Mouse (Mus musculus) gonadal fat pad, adult 2 months (tissue): Measurements from ENCODE around the gene Selenoo. TPM values are rescaled to one million over a fixed set of nuclear protein-coding genes. Genes with fewer than 3 reads are reported as not detected.

Experiments
- DNase-seq: peaks from one replicate; pipeline ENCODE4 v3.0.0-alpha.2; 2012; ENCODE audit warnings: low read depth
- polyA plus RNA-seq: library from polyadenylated mRNA; depleted of rRNA; stranded (reverse); fragments of >200 nt; gene quantifications from 2 replicates; pipeline ENCODE4 v1.2.3, GENCODE M21; 2012; rRNA removed

The Selenoo gene
- 54.2 and 54.5 TPM in 2 replicates for polyA plus RNA-seq

DNA sequence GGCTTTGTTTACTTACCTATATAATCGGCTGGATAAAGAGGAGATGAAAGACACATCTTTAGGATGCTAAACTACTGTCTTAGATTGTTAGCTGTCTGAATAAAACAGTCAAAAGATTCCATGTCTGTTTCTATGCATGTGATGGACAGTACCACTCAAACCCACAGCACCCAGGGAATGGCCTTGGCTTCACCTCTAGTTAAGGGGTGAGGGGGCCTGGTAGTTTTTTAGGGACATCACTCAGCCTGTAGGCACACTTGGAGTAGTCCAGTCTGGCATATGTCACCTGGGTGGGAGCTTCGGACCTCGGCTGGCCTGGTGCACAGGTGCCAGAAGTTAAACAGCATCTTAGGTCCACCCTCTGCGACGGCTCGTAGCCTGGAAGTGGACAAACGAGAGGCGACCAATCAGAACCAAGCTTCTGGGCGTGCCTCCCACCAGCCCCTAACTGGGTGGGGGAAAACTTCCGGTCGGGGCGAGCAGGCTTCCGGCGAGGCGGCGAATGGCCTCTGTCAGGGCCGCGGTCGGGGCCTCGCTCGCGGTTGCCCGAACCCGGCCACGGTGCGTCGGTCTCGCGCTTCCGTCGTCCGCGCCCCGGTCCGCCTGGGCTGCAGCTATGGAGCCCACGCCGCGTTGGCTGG, at the start of gene Selenoo:
Gene Selenoo (plus strand): TSS at position 478 of the 641 bp plus-strand sequence.
- no peak for DNase-seq

DNA sequence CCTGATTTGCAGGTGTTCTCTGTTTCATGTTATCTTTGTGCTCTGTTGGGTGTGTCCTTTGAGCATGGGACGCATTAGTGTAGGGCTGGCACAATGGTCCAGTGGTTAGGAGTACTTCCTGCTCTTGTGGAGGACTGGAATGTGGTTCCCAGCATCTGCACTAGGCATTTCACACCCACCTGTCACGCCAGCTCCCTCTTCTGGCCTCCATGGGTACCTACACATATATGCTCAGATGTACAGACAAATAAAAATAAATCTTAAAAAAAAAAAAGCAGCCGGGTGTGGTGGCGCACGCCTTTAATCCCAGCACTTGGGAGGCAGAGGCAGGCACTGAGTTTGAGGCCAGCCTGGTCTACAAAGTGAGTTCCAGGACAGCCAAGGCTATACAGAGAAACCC, 44.5 kb upstream of the Selenoo start:
- DNase-seq = no peak

DNA sequence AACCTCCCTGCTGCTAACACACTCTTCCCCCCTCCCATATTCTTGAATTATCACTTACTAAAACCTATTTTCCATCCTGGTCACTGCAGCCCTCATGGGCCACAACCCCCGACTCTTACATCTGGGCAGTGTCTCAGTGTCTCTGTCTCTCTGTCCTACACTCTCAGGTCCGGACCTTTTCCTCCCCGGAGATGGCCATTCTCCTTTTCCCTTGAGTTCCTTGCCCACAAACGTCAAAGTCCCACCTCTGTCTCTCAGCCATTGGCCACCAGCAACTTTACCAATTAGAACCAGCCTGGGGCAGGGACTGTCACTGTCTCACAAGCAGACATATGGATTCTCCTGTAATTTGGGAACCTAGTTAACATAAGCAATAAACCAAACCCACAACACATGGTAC, 42.5 kb upstream of the Selenoo start:
- no peak for DNase-seq

DNA sequence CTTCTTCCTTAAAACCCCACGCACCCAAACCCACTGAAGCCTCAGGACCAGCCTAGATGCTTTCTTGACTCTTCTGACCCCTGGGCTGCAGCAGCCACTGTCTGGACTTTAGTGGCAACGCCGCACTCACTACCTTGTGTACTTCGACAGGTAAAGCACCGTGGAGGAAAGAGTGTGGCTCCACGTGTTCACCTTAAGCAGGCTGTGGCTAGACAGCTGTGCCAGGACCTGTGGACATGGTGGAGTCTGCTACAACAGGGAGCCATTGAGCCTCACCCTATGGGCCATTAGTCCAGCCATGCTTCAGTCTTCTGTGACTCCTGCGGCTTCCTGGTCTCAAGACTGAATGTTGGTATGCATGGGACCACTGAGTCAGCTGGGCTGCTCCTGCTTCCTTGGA, 34.2 kb upstream of the Selenoo start:
- no peak for DNase-seq

DNA sequence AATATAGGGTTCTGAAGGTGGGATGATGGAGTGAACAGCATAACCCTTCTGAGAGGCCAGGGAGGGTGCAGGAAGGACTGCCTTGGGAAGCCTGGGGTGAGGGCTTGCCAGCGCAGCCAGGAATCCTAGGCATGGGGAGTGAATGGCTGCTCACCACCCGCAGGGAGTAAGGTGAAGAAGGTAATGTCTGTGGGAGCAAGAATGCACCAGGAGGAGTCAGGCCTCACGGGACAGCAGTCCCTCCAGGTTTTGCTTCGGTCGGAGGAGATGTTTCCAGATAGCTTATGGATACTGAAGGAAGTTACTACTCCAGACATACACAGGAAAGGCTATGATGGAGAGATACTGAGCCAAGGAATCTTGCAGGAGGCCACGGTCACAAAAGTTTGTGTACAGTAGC, 30.1 kb upstream of the Selenoo start:
- DNase-seq = no peak

DNA sequence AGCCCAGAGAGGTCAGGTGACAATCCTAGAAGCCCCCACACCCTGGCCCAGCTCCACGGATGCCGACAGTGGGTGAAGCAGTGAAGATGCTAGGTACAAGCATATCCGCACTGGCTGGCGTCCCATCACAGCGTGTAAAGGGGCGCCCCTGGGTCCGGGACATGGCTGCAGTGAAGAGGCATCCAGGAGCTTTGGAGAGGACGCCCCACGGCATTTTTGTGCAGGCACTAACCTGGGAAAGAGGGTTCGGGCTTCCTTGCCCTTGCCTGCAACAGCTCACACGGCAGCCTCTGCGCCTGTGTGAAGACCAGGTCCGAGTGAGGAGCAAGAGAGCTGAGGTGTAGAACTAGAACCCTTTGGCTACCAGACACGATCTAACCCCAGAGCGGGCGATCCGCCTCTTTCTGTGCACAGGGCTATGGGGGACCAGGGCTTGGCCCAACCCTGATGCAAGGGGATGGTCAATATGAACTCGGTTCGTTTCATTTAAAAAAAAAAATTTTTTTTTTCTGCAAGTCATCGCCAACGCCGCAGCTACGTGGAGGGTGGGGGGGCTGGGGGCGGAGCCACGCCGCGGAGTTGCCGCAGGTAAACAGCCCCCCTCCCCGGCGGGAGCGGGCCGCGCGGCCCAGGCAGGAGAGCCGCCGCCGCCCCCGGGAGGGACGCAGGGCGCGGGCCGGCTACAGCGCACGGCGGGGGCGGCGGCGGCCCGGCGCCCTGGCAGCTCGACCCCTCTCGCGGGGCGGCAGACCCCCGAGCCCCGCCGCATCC, 29.5 kb upstream of the Selenoo start, which contains the start of gene Panx2:
Gene Panx2 (plus strand): TSS at position 574 of the 771 bp plus-strand sequence.
- no peak for DNase-seq

DNA sequence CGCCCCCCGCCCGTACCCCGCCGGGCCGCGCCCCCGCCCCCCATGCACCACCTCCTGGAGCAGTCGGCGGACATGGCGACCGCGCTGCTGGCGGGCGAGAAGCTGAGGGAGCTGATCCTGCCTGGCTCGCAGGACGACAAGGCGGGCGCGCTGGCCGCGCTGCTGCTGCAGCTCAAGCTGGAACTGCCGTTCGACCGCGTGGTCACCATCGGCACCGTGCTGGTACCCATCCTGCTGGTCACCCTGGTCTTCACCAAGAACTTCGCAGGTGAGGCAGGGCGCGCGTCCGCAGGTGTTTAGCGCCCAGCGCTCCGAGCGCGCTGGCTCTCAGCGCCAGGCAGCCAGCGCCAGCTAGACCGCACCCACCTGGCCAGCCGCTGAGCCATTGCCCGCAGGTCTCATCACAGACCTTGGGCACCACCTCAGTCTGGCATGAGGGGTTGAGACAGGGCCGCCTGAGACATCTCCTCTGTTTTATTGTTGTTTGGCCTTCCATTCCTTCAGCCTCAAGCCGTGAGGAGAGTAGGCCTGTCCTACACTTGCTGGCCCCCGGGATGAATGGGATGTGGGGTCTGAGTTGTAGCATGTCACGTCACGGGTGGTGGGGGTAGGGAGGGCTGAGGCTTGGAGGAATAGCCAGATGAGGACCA, 28.7 kb upstream of the Selenoo start:
- DNase-seq = no peak

DNA sequence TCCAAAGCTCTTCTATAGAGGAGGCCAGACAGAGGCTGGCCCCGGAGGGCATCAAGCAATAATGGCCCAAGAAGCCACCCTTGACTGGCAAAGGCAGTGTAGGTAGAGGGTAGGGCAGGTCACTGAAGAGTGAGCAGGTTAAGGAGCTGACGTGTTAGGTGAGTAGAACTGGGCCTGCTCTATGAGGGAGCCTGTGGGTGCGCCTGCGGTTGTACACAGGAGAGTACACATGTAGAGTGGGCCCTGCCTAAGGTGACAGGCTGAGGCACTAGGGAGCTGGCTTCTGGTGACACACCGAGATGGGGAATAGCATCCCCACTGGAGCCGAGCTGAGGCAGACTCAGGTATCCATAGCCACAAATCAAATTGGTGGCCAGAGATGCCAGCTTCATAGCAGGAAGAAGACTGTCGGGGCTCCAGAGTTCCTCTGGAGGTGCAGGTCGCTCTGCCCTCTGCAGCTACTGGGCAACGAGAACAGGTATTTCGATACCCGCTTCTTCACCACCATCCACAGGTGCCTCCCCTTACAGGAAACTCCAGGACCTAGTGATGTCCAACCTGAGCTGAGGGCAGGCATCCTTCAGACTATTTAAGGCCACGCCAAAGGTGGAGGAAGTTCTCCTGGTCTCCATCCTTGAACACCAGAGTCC, 27.9 kb upstream of the Selenoo start:
- DNase-seq = no peak

DNA sequence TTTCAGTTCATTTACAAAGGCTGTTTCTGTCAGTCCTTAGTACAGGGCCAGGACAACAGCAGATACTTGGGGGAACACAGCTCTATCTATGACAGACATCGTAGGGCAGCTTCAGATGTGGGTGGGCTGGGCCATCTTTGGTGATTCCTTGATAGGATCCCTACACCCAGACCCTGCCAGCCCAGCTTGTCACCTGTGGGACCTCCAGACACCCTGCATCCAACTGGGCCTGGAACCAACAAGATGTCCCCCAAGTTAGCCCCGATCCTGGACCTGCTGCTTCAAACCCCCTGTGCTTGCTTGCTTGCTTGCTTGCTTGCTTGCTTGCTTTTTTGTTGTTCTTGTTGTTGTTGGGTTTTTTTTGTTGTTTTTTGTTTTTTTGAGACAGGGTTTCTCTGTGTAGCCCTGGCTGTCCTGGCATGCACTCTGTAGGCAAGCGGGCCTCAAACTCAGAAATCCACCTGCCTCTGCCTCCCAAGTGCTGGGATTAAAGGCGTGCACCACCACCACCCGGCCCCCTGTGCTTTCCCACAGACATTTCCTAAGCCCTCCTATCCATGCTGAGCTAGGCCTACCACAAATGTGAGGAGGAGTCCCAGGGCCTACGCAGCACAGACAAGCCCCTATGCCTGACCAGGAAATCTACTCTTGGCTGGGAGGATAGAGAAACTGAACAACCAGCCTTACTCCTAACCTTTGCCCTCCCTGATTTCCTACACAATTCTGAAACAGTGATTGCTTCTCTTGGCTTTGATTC, 26.9 kb upstream of the Selenoo start:
- no peak for DNase-seq

DNA sequence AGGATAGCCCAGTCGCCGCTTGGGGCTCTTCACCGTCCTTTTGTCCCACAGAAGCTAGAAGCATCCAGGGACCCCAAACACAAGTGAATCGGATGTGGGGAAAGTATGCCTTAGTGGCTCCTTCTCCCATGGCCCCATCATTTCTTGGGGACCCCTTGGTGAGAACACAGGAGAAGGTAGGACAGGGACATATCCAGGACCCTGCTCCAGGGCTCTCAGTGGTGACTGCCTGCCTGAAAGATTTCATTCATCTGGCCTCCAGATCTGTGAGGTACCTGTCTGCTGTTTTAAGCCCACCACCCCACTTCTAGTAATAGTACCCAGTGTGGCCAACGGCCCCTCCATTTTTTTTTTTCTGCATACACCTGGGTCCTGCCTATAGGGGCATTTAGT, 26.4 kb upstream of the Selenoo start:
- no peak for DNase-seq

DNA sequence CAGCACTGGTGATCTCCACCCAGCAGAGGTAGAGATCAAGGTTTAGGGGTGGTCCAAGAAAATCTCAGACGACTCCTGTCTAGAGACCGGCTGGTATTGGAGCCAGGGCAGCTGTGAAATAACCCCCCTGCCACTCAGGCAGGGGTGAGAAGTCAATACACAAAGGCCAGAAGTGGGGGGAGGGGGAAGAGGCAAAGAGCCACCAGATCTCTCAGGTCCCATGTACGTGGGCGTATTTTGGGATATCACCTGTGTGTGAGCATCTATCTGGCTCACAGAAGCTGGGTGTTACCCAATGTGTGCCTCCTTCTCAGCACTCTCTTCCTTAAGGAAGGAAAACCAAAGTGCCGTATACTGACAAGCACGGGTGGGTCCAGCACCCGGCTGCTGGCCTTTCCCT, 25.9 kb upstream of the Selenoo start:
- no peak for DNase-seq

DNA sequence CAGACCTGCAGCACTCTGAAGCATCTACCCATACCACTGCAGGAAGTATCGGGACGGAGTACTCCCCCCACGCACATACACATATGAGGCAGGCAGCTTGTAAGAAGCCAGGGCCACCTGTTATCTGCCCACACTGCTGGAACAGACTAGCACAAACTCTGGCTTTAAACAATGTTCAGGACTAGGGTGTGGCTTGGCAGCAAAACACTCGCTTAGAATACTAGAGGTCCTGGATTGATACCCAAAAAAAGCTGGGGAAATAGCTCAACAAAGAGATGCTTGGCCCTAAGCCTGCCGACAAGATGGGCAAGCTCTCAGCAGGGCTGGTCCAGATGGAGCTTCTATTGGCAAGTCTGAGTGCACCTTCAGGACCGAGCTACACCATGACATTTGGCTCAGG, 25.3 kb upstream of the Selenoo start:
- no peak for DNase-seq

DNA sequence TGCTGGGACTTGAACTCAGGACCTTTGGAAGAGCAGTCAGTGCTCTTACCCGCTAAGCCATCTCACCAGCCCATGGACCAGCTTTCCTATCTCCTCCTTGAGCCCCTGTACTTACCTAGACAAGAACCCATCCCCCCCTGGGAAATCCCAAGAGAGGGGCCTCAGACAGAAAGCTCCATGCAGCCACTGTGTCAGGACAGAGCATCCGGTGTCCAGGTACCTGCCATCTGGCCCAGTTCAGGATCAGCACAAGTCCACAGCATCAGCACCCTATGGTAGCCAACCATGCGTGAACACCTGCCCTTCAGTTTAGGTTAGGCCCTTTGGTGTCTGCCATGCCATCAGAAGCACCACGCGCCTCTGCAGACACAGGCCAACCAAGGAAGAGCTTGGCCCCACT, 24.0 kb upstream of the Selenoo start:
- DNase-seq = no peak

DNA sequence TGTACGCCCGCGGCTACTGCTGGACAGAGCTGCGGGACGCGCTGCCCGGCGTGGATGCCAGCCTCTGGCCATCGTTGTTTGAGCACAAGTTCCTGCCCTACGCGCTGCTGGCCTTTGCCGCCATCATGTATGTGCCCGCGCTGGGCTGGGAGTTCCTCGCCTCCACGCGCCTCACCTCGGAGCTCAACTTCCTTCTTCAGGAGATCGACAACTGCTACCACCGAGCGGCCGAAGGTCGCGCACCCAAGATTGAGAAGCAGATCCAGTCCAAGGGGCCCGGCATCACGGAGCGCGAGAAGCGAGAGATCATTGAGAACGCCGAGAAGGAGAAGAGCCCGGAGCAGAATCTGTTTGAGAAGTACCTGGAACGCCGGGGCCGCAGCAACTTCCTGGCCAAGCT, 21.3 kb upstream of the Selenoo start:
- no peak for DNase-seq

DNA sequence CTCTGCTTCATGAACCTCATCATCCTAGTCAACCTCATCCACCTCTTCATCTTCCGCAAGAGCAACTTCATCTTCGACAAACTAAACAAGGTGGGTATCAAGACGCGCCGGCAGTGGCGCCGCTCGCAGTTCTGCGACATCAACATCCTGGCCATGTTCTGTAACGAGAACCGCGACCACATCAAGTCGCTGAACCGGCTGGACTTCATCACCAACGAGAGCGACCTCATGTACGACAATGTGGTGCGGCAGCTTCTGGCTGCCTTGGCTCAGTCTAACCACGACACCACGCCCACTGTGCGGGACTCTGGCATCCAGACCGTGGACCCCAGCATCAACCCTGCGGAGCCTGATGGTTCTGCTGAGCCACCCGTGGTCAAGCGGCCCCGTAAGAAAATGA, 20.7 kb upstream of the Selenoo start:
- no peak for DNase-seq

DNA sequence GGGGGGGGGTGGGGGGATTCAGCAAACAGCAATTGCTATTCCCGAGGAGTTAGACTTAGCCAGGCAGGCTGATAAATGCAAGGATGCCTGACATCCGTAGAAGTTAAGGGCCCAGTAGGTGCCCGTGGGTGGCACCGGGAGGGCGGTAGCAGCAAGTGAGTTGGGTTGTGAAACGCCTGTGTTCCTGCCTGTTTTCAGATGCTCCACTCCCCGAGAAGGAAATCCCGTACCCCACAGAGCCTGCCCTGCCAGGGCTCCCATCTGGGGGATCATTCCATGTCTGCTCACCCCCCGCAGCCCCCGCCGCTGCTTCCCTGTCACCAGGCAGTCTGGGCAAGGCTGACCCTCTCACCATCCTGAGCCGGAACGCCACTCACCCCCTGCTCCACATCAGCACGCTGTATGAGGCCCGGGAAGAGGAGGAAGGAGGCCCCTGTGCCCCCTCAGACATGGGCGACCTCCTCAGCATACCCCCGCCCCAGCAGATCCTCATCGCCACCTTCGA, 19.5 kb upstream of the Selenoo start:
- DNase-seq = no peak

DNA sequence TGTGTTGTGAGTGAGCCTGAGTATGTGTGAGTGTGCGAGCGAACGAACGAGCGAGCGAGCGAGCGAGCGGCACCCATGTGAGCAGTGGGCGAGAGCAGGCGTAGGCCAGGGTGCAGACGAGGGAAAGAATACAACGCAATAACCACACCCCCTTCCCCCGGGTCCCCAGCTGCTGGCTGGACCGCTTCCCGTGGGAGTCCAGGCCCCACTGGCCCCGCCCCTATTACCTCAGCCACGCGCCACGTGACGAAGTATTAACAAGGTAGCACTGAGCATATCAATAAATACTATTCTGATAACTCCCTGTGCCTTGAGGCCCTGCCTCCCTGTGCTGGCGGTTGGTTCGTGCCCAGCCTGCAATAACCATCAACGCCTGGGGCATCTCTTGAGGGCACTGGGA, 18.3 kb upstream of the Selenoo start:
- DNase-seq = no peak

DNA sequence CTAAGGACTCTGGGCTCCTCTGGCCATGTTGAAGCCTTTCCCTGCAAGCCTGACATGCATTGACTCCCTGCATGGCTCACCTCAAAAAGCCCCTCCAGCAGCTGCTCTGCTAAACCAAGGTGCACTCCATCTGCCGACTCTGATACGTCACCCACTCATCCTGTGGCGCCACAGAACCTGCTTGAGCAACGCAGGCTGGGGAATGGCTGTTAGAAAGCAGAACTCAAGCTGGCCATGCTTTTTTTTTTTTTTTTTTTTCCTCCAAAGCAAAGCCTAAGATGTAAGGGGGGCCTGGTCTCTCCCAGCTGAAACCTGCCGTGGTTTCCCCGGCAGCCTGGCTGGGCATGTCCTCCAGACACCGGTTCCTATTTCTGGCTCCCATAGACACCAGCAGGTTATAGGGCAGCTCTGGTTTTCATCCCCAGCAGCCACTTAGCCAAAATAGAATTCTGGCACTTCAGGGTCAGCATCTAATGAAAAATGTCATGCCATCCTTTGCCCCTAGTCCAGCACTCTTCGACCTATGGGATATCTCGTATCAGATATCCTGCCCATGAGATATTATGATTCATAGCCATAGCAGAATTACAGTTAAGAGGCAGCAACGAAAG, 14.8 kb upstream of the Selenoo start:
- no peak for DNase-seq

DNA sequence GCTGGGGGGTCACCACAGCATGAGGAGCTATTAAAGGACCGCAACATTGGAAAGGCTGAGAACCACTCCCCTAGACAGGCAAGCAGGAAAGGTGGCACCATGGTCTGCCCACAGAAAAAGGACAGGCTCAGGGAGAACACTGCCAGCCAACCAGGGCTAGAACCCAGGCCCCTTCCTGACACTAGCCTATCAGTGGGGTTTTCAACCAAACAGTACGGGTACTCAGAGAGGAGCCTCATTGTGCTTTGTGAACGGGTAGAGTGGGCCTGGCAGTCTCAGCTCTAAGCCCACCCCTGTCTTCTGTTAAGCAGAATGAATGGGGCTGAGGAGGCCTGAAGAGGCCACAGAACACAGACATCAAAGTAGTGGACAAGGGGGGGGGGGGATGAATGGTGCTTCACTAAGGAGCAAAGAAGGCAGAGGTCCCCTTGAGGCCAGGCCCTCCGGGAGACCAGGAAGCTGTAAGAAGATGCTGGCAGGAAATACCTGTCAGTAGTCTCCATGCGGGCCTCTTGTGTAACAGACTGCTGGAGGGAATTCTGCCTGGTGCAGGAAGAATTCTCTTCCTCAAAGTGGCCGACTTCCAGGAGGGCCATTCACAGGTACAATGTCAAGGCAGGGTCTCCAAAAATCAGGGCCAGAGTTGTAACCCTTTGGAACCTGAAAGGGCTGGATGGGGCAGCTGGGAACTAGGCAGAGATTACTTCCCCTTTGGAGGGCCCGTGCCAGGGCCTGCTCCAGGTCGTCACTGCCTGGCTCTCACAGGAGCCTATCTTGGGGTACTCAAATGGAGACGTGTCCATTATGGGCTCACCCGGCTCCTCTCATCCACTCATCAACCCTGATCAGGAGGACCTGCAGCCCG, 14.0 kb upstream of the Selenoo start, which contains the start of gene Trabd:
Gene Trabd (plus strand): TSS at position 512 of the 865 bp plus-strand sequence.
- no peak for DNase-seq
